Mouse (Mus musculus): ENCODE results near the gene Twf2. TPM values are rescaled to one million over a fixed set of nuclear protein-coding genes. Genes with fewer than 3 reads are reported as not detected.
A peak's percentile ranks its signal among the peaks of the same experiment; 100 is the strongest.

Twf2 gene
- polyA plus RNA-seq, 1 experiment from 2014 or later = 51.8 TPM

GRCm38 (mm10) chr9:106183996-106184395 lies 18.9 kb upstream of the Twf2 start:
- H3K27me3 ChIP-seq (replicated peaks) = no peaks in the 10 kb centered on the region
- WGBS = 95% methylated on average over 5 of the region's 5 CpGs
- ATAC-seq (replicated peaks) = no peak

GRCm38 (mm10) chr9:106191355-106191754 lies 11.6 kb upstream of the Twf2 start:
- no peak overlapping the region for H3K9ac ChIP-seq
- no peak overlapping the region for H3K4me3 ChIP-seq
- H3K36me3 ChIP-seq (replicated peaks) = peaks cover 47% of the 10 kb centered on the region
- no peak overlapping the region for H3K27ac ChIP-seq
- WGBS = 81% methylated on average over 1 of the region's 1 CpGs
- peaks cover 10% of the 10 kb centered on the region for H3K4me1 ChIP-seq
- no peaks in the 10 kb centered on the region for H3K27me3 ChIP-seq (replicated peaks)
- no peak overlapping the region for H3K4me2 ChIP-seq
- no peak for ATAC-seq (replicated peaks)
- no peaks in the 10 kb centered on the region for H3K9me3 ChIP-seq

More at GRCm38 (mm10) chr9:106183996-106184395, 18.9 kb upstream of the Twf2 start:
- no peaks in the 10 kb centered on the region for H3K4me1 ChIP-seq
- no peak overlapping the region for H3K4me2 ChIP-seq
- H3K36me3 ChIP-seq (replicated peaks) = peaks cover 88% of the 10 kb centered on the region
- no peak overlapping the region for H3K4me3 ChIP-seq
- H3K9me3 ChIP-seq = no peaks in the 10 kb centered on the region
- H3K9ac ChIP-seq = no peak overlapping the region
- no peak overlapping the region for H3K27ac ChIP-seq

GRCm38 (mm10) chr9:106192024-106192423 lies 10.9 kb upstream of the Twf2 start:
- Histone ChIP-seq H3K4me3 (no peak overlapping the region), H3K27ac (no peak overlapping the region), H3K36me3 (replicated peaks) (peaks cover 40% of the 10 kb centered on the region), H3K27me3 (replicated peaks) (no peaks in the 10 kb centered on the region), H3K4me1 (peaks cover 10% of the 10 kb centered on the region), H3K9ac (no peak overlapping the region), H3K9me3 (no peaks in the 10 kb centered on the region), H3K4me2 (no peak overlapping the region)
- ATAC-seq (replicated peaks) = no peak
- 91% methylated on average over 8 of the region's 8 CpGs for WGBS

DNA sequence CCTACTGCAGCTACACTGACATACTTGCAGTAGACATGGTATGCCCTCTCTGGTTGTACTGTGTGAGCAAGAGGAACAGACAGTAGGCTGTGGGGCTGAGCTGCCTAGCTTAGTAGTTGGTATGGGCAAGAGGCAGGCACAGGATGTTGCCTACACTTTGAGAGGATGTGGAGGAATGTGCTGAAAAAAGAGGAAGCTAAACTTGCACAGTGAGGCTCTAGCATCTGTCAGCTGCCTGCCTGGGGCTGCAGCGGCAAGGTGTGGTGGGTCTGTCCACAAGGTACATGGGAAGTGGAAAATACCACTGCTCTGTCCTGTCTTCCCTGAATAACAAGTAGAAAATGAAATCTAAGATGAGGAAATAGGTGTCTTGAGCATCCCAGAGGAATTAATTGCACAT lies 9.9 kb upstream of the Twf2 start:
- 91% methylated on average over 1 of the region's 1 CpGs for WGBS
- H3K9ac ChIP-seq = no peak overlapping the region
- no peak overlapping the region for H3K27ac ChIP-seq
- H3K4me2 ChIP-seq = no peak overlapping the region
- H3K9me3 ChIP-seq = no peaks in the 10 kb centered on the region
- H3K4me1 ChIP-seq = peaks cover 12% of the 10 kb centered on the region
- peaks cover 30% of the 10 kb centered on the region for H3K36me3 ChIP-seq (replicated peaks)
- no peak overlapping the region for H3K4me3 ChIP-seq
- no peak for ATAC-seq (replicated peaks)
- H3K27me3 ChIP-seq (replicated peaks) = no peaks in the 10 kb centered on the region

- Histone ChIP-seq H3K4me2 (no peak overlapping the region), H3K4me3 (no peak overlapping the region), H3K9ac (no peak overlapping the region), H3K4me1 (peaks cover 24% of the 10 kb centered on the region), H3K27ac (no peak overlapping the region), H3K27me3 (replicated peaks) (no peaks in the 10 kb centered on the region), H3K36me3 (replicated peaks) (peaks cover 19% of the 10 kb centered on the region), H3K9me3 (no peaks in the 10 kb centered on the region)
- 93% methylated on average over 8 of the region's 8 CpGs for WGBS
- ATAC-seq (replicated peaks) = no peak
Measured at GRCm38 (mm10) chr9:106193930-106194807, 8.7 kb upstream of the Twf2 start.

GRCm38 (mm10) chr9:106195693-106196092 lies 7.2 kb upstream of the Twf2 start:
- Histone ChIP-seq H3K4me3 (no peak overlapping the region), H3K36me3 (replicated peaks) (peaks cover 4% of the 10 kb centered on the region; the same call in 1 of the 2 replicates), H3K4me1 (peaks cover 30% of the 10 kb centered on the region), H3K27ac (peak overlapping the region; percentile 54), H3K9ac (no peak overlapping the region), H3K4me2 (0 out of 2 replicates have a peak overlapping the region, but pooled peaks have one; percentile 0), H3K9me3 (no peaks in the 10 kb centered on the region), H3K27me3 (replicated peaks) (0 out of 2 replicates have a peak, but pooled peaks cover 5% of the 10 kb centered on the region)
- peak; percentile 60 for ATAC-seq (replicated peaks)
- WGBS = 61% methylated on average over 8 of the region's 8 CpGs

DNA sequence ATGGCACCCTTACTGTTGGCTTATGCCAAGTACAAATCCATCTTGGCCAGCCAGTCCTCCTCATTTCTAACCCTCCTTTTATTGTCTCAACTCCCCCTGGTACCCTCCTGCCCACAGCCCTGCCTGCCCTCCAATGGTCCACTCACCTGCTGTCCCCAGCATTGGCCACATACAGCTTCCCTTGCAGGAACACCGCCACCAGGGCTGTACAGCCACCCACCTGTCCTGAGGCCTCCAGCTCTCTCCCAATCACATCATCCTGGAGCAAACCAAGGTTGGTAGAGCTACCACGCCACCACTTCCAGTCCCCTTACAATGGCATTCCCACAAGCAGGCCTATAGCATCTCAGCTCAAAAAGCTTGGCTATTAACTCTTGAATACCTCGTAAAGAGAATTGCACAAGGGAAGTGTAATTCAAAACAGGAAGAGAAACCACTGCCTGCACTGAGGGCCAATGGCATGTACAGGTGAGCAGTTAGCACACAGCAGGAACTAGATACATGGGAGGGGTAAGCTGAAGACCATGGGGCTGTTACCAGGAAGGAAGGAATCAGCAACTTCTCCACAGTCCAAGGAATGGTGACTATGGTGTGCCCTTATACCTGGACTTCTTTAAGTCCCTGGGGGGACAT lies 5.7 kb upstream of the Twf2 start:
- H3K4me3 ChIP-seq = no peak overlapping the region
- H3K9ac ChIP-seq = no peak overlapping the region
- no peak overlapping the region for H3K4me2 ChIP-seq
- no peaks in the 10 kb centered on the region for H3K9me3 ChIP-seq
- peaks cover 31% of the 10 kb centered on the region for H3K4me1 ChIP-seq
- H3K27ac ChIP-seq = no peak overlapping the region
- 93% methylated on average over 3 of the region's 3 CpGs for WGBS
- no peaks in the 10 kb centered on the region for H3K36me3 ChIP-seq (replicated peaks)
- ATAC-seq (replicated peaks) = no peak
- 0 out of 2 replicates have a peak, but pooled peaks cover 5% of the 10 kb centered on the region for H3K27me3 ChIP-seq (replicated peaks)

GRCm38 (mm10) chr9:106197732-106198131 lies 5.2 kb upstream of the Twf2 start:
- H3K4me3 ChIP-seq = no peak overlapping the region
- no peak overlapping the region for H3K4me2 ChIP-seq
- H3K9me3 ChIP-seq = no peaks in the 10 kb centered on the region
- no peak overlapping the region for H3K27ac ChIP-seq
- peaks cover 34% of the 10 kb centered on the region for H3K4me1 ChIP-seq
- H3K36me3 ChIP-seq (replicated peaks) = no peaks in the 10 kb centered on the region
- 92% methylated on average over 9 of the region's 9 CpGs for WGBS
- H3K27me3 ChIP-seq (replicated peaks) = 0 out of 2 replicates have a peak, but pooled peaks cover 5% of the 10 kb centered on the region
- no peak for ATAC-seq (replicated peaks)
- no peak overlapping the region for H3K9ac ChIP-seq

GRCm38 (mm10) chr9:106198962-106199458 lies 3.9 kb upstream of the Twf2 start:
- Histone ChIP-seq H3K36me3 (replicated peaks) (no peaks in the 10 kb centered on the region), H3K4me2 (peak overlapping the region; percentile 75), H3K4me3 (peak overlapping the region; percentile 54), H3K27me3 (replicated peaks) (0 out of 2 replicates have a peak, but pooled peaks cover 5% of the 10 kb centered on the region), H3K9me3 (no peaks in the 10 kb centered on the region), H3K9ac (peak overlapping the region; percentile 46), H3K4me1 (peaks cover 43% of the 10 kb centered on the region), H3K27ac (no peak overlapping the region)
- under 1% methylated on average over 49 of the region's 51 CpGs for WGBS
- ATAC-seq (replicated peaks) = 0 out of 2 replicates have a peak, but pooled peaks have one; percentile 5

DNA sequence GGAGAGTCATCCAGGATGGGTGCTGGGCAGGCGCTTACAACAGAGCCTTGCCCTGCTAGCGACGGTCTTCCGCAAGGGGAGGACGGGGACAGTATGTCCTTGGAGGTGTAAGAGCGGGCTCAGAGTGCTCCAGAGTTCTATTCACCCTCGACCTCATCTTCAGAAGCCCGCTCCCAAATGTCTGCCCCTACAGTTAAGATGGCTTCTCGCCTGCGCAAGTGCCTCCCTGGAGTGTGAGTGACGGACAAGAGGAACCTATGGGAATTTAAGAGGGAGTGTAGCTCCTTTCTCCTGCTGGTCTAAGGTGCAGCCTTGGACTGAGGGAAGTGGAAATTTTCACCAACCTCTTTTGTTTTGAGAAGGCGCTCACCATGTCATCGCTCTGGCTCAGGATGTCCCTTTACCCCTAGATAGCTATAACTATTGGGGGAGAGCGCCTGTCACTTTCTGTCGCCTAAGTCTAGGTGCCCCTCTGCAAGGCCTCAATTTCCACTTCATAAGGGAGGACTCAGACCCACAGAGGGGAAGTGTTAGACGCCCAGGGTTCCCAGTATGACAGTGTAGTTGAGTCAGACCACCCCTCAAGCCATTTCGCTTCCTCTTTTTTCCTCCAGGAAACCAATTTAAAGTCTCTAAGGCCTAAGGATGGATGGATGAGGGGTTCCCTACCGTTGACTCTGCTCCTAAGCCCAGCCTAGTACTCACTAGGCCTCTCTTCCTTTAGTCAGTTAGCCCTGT lies 3.2 kb upstream of the Twf2 start, which contains the start of gene Ppm1m:
Gene Ppm1m, minus strand, starts transcription at position 212 of the 738 bp plus-strand sequence.
- H3K36me3 ChIP-seq (replicated peaks) = no peaks in the 10 kb centered on the region
- H3K9me3 ChIP-seq = no peaks in the 10 kb centered on the region
- 44% methylated on average over 18 of the region's 18 CpGs for WGBS
- H3K9ac ChIP-seq = peak within 1 kb of the TSS; percentile 46
- H3K27me3 ChIP-seq (replicated peaks) = 0 out of 2 replicates have a peak, but pooled peaks cover 5% of the 10 kb centered on the region
- H3K27ac ChIP-seq = no peak within 1 kb of the TSS
- H3K4me2 ChIP-seq = peak within 1 kb of the TSS; percentile 75
- H3K4me3 ChIP-seq = peak within 1 kb of the TSS; percentile 54
- H3K4me1 ChIP-seq = peaks cover 50% of the 10 kb centered on the region
- ATAC-seq (replicated peaks) = no peak

GRCm38 (mm10) chr9:106201895-106202294 lies 1.0 kb upstream of the Twf2 start:
- Histone ChIP-seq H3K4me2 (peak overlapping the region; percentile 72), H3K9ac (no peak overlapping the region), H3K27ac (no peak overlapping the region), H3K4me3 (peak overlapping the region; percentile 89; the same call in 1 of the 2 replicates), H3K9me3 (no peaks in the 10 kb centered on the region), H3K36me3 (replicated peaks) (no peaks in the 10 kb centered on the region), H3K4me1 (peaks cover 47% of the 10 kb centered on the region), H3K27me3 (replicated peaks) (0 out of 2 replicates have a peak, but pooled peaks cover 5% of the 10 kb centered on the region)
- no peak for ATAC-seq (replicated peaks)
- WGBS = 84% methylated on average over 3 of the region's 3 CpGs

Data from midbrain, embryonic 15.5 days (tissue).